Mouse (Mus musculus) spleen, adult 2 months (tissue): Measurements from ENCODE around the gene Mpig6b. TPM values are rescaled to one million over a fixed set of nuclear protein-coding genes. Genes with fewer than 3 reads are reported as not detected.

Source experiments
- DNase-seq, 2 experiments: peaks; one replicate each; pipeline versions ENCODE4 v3.0.0 to v3.0.0-alpha.2; 2012 to 2021; ENCODE audit warnings: low spot score in 2 of 2, low read depth in 1 of 2
- H3K27ac ChIP-seq: fragments of 200-500 bp; 2 replicates; pipeline ENCODE4 v1.5.1; 2012; ENCODE audit warnings: low read length, inconsistent platforms; ENCODE audit not compliant: insufficient read depth
- H3K27me3 ChIP-seq: fragments of 200-500 bp; 2 replicates; pipeline ENCODE4 v1.6.1; 2012; ENCODE audit warnings: mild to moderate bottlenecking, moderate library complexity, low read length, inconsistent platforms; ENCODE audit not compliant: control insufficient read depth, insufficient read depth
- H3K36me3 ChIP-seq: fragments of 200-500 bp; 2 replicates; pipeline ENCODE4 v1.6.1; 2012; ENCODE audit warnings: mild to moderate bottlenecking, low read length, inconsistent platforms; ENCODE audit not compliant: control insufficient read depth, insufficient read depth
- H3K4me1 ChIP-seq: fragments of 200-500 bp; 2 replicates; pipeline ENCODE4 v1.6.1; 2011; ENCODE audit warnings: inconsistent platforms; ENCODE audit not compliant: control insufficient read depth, insufficient read depth, insufficient read length
- H3K4me3 ChIP-seq: fragments of 200-500 bp; 2 replicates; pipeline ENCODE4 v1.5.1; 2011; ENCODE audit warnings: mild to moderate bottlenecking, inconsistent platforms; ENCODE audit not compliant: insufficient read depth, insufficient read length; ENCODE audit errors: extremely low read depth
- CTCF ChIP-seq: fragments of 200-500 bp; IDR thresholded peaks from 2 replicates; pipeline ENCODE4 v1.5.1; 2011; ENCODE audit warnings: mild to moderate bottlenecking, inconsistent platforms; ENCODE audit not compliant: insufficient read depth, insufficient read length, insufficient replicate concordance; ENCODE audit errors: extremely low read depth
- POLR2A ChIP-seq: fragments of 200-500 bp; IDR thresholded peaks from 2 replicates; pipeline ENCODE4 v1.6.1; 2011; ENCODE audit warnings: low read depth, low read length, inconsistent platforms
- WGBS: fragments of 180-500 bp; shearing (Covaris S2); methylation state at CpG from one replicate; pipeline ENCODE4 v1.1.7; 2018; 5-methylcytosine and 5-hydroxymethylcytosine counted together
- polyA plus RNA-seq: library from polyadenylated mRNA; depleted of rRNA; stranded (reverse); fragments of >200 nt; gene quantifications from 2 replicates; pipeline ENCODE4 v1.2.3, GENCODE M21; 2012

Gene Mpig6b
- polyA plus RNA-seq, 1 experiment: 4.8 TPM

GRCm38 (mm10) chr17:35046681-35047455 is 19.1 kb downstream of the Mpig6b start, which contains the start of gene Msh5:
Msh5 (minus strand) TSS chr17:35046745.
- WGBS: under 1% methylated on average over 33 of the region's 33 CpGs
- Histone ChIP-seq H3K27ac (peak within 1 kb of the TSS; percentile 84), H3K4me3 (peak within 1 kb of the TSS; percentile 65), H3K27me3 (no peaks in the 10 kb centered on the region), H3K36me3 (no peaks in the 10 kb centered on the region), H3K4me1 (peaks cover 19% of the 10 kb centered on the region)
- DNase-seq: peak; percentile 95 to 96
- TF ChIP-seq POLR2A: no peak
- TF ChIP-seq CTCF: no peak

GRCm38 (mm10) chr17:35045807-35046680 is 19.9 kb downstream of the Mpig6b start:
- no peak for DNase-seq
- Histone ChIP-seq H3K4me1 (peaks cover 18% of the 10 kb centered on the region), H3K27ac (peak overlapping the region; percentile 41; the same call in 1 of the 2 replicates), H3K27me3 (no peaks in the 10 kb centered on the region), H3K4me3 (peak overlapping the region; percentile 65), H3K36me3 (no peaks in the 10 kb centered on the region)
- TF ChIP-seq CTCF: no peak
- TF ChIP-seq POLR2A: peak; percentile 17; the same call in 1 of the 2 replicates
- WGBS: 3% methylated on average over 46 of the region's 48 CpGs

DNA sequence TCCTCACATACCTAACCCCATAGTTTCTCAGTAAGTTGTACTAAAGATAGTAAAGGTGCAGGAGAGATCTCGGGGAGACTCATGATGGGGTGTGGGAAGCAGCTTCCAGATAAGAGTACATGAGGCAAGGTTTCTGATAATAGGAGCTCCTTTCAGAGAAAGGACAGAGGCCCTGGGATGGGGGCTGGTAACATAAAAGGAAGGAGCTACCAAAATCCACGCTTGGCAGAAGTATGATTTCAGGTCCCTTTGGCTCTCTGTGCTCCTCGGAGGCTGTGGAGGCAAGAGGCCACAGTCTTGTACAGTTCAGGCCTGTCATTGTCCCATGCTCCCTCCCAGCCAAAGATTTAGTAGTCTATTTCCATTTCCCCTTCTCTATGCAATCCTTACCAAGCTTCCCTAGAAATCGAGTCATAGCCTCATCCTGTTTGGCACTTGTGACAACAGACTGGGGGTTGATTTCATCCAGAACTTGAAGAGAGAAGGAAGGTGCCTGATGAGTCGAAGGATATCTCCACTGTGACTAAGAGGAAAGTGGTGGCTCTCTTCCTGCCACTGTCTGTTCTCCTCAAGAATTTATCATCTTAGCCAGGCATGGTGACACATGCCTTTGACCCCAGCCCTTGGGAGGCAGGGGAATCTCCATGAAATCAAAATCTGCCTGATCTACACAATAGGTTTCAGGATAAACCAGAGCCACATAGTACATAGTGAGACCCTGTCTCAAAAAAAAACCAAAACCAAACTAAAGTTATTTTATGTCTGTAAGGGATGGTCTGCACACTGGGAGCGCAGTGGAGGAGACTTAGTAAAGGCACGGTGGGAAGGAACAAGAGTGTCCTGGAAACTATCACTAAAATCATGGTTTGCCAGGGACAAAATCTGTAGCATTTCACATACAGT is 20.8 kb downstream of the Mpig6b start:
- Histone ChIP-seq H3K36me3 (no peaks in the 10 kb centered on the region), H3K4me3 (no peak overlapping the region), H3K4me1 (peaks cover 18% of the 10 kb centered on the region), H3K27me3 (no peaks in the 10 kb centered on the region), H3K27ac (no peak overlapping the region)
- no peak for DNase-seq
- no peak for TF ChIP-seq CTCF
- TF ChIP-seq POLR2A: no peak
- 65% methylated on average over 7 of the region's 7 CpGs for WGBS

GRCm38 (mm10) chr17:35043794-35044193 is 22.2 kb downstream of the Mpig6b start:
- WGBS: 88% methylated on average over 4 of the region's 4 CpGs
- H3K4me1 ChIP-seq: peaks cover 10% of the 10 kb centered on the region

GRCm38 (mm10) chr17:35039121-35039873 is 26.7 kb downstream of the Mpig6b start:
- Histone ChIP-seq H3K4me3 (no peak overlapping the region), H3K36me3 (no peaks in the 10 kb centered on the region), H3K27ac (no peak overlapping the region), H3K27me3 (no peaks in the 10 kb centered on the region), H3K4me1 (no peaks in the 10 kb centered on the region)
- no peak for TF ChIP-seq CTCF
- TF ChIP-seq POLR2A: no peak
- no peak for DNase-seq
- WGBS: 94% methylated on average over 11 of the region's 11 CpGs

More at GRCm38 (mm10) chr17:35043794-35044193, 22.2 kb downstream of the Mpig6b start:
- TF ChIP-seq CTCF (no peak), POLR2A (no peak)
- no peak for DNase-seq
- no peaks in the 10 kb centered on the region for H3K36me3 ChIP-seq
- no peaks in the 10 kb centered on the region for H3K27me3 ChIP-seq
- no peak overlapping the region for H3K27ac ChIP-seq
- no peak overlapping the region for H3K4me3 ChIP-seq
